Mouse (Mus musculus) adrenal gland, adult 2 months (tissue): ENCODE measurements around the gene Gm10061. TPM values are rescaled to one million over a fixed set of nuclear protein-coding genes. Genes with fewer than 3 reads are reported as not detected.
"Not testable (repeated sequence)": the region's sequence is repeated elsewhere in the genome, so short reads cannot be mapped to it uniquely, and the experiment has no call there.

Source experiments
- DNase-seq: peaks from one replicate; pipeline ENCODE4 v3.0.0; 2021
- long read RNA-seq: library from polyadenylated mRNA; stranded (forward); transcript quantifications from one replicate; pipeline ENCODE4 v2.0.0, GENCODE M21; 2021
- polyA plus RNA-seq: library from polyadenylated mRNA; depleted of rRNA; stranded (reverse); fragments of >200 nt; gene quantifications from 2 replicates; pipeline ENCODE4 v1.2.3, GENCODE M21; 2012; rRNA removed
- total RNA-seq, 2 experiments: library from RNA; stranded (reverse); gene quantifications; 2 replicates each; pipeline ENCODE4 v1.2.3; 2021

The Gm10061 gene
- not detected for total RNA-seq
- not detected in 2 replicates for polyA plus RNA-seq
- long read RNA-seq = 0 reads

- DNase-seq = no peak
These were observed at the start of gene Gm10061 for GRCm38 (mm10) chr16:89150786-89151185. TSS of gene Gm10061 (plus strand) at chr16:89151086.

- DNase-seq = no peak
These were observed 10.3 kb upstream of the Gm10061 start, which contains the start of gene Gm6358 for GRCm38 (mm10) chr16:89140551-89140950. TSS of gene Gm6358 (plus strand) at chr16:89140851.

DNA sequence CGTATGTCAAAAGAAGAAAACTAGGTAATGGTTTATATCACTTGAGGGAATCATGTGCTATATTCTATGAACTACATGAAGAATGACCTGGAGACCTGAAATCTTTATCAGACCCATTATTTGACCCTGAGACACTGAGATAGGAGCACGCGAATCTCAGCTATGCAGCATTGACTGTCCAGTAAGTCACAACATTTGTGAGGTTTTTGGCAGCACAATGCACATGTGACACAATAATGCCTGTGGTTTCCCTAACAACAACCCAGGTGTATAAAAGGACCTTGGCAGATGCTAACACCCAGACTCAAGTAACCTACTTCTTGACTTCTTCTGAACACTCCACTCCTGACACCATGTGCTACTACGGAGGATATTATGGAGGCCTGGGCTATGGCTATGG, 6.8 kb downstream of the Gm10061 start, which contains the start of gene Gm9789:
Gm9789 (plus strand) TSS at position 301 of the 400 bp plus-strand sequence.
- no peak for DNase-seq

- not testable (repeated sequence) for DNase-seq
These were observed 18.3 kb downstream of the Gm10061 start, which contains the start of gene Gm7735 for GRCm38 (mm10) chr16:89169190-89169589. TSS of gene Gm7735 (plus strand) at chr16:89169490.

DNA sequence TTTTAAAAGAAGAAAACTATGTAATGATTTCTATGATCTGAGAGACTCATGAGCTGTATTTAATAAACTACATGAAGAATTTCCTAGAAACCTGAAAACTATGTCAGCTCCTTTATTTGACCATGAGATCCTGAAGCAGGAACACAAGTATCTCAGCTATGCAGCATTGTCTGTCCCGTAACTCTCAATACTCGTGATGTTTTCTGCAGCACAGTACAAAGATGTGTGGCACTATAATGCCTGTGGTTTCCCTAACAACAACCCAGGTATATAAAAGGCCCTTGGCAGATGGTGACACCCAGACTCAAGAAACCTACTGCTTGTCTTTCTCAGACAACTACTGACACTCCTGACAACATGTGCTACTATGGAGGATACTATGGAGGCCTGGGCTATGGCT, 23.5 kb downstream of the Gm10061 start, which contains the start of gene 1110057P08Rik:
1110057P08Rik (plus strand) TSS at position 301 of the 400 bp plus-strand sequence.
- no peak for DNase-seq

DNA sequence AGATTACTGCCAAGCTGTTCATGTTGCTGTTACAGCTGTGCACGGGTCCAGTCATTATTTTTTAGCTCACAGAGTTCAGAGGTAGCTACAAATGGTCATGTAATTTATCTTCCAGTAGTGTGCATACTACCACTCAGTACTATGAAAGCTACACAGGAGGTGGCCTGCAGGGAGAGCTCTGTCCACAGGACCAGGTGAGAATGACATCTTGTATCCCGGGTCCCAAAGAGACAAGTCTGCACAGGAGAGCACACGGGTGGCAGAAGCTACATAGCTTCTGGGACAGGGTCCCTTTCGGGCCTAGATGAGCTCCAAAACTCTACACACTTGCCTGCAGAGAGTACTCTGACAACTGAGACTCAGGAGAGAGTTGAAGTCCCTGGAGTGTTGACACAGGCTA, 37.7 kb downstream of the Gm10061 start:
- no peak for DNase-seq

Other genes starting within 250 kb of the Gm10061 start
- gene Krtap19-9b, start 218.8 kb upstream of the Gm10061 start, total RNA-seq = not detected
- not detected in 2 replicates for gene Krtap19-9b, start 218.8 kb upstream of the Gm10061 start, polyA plus RNA-seq
- not detected for gene Krtap16-3, start 188.2 kb upstream of the Gm10061 start, total RNA-seq
- gene Krtap16-3, start 188.2 kb upstream of the Gm10061 start, polyA plus RNA-seq = not detected in 2 replicates
- not detected for gene Krtap22-2, start 140.3 kb upstream of the Gm10061 start, total RNA-seq
- not detected in 2 replicates for gene Krtap22-2, start 140.3 kb upstream of the Gm10061 start, polyA plus RNA-seq
- not detected for gene Gm10229, start 135.8 kb upstream of the Gm10061 start, total RNA-seq
- gene Gm10229, start 135.8 kb upstream of the Gm10061 start, polyA plus RNA-seq = not detected in 2 replicates
- not detected for gene Krtap6-1, start 119.4 kb upstream of the Gm10061 start, total RNA-seq
- gene Krtap6-1, start 119.4 kb upstream of the Gm10061 start, polyA plus RNA-seq = not detected in 2 replicates
- not detected for gene Gm10228, start 109.6 kb upstream of the Gm10061 start, total RNA-seq
- gene Gm10228, start 109.6 kb upstream of the Gm10061 start, polyA plus RNA-seq = not detected in 2 replicates
- not detected for gene Krtap6-5, start 103.2 kb upstream of the Gm10061 start, total RNA-seq
- not detected in 2 replicates for gene Krtap6-5, start 103.2 kb upstream of the Gm10061 start, polyA plus RNA-seq
- not detected for gene 1110025L11Rik, start 87.1 kb upstream of the Gm10061 start, total RNA-seq
- gene 1110025L11Rik, start 87.1 kb upstream of the Gm10061 start, polyA plus RNA-seq = not detected in 2 replicates
- not detected for gene Krtap6-3, start 67.1 kb upstream of the Gm10061 start, total RNA-seq
- gene Krtap6-3, start 67.1 kb upstream of the Gm10061 start, polyA plus RNA-seq = not detected in 2 replicates
- not detected for gene Gm6358, start 10.2 kb upstream of the Gm10061 start, total RNA-seq
- gene Gm6358, start 10.2 kb upstream of the Gm10061 start, polyA plus RNA-seq = not detected in 2 replicates
- gene Gm9789, start 6.9 kb downstream of the Gm10061 start, total RNA-seq = not detected
- not detected in 2 replicates for gene Gm9789, start 6.9 kb downstream of the Gm10061 start, polyA plus RNA-seq
- gene Gm7735, start 18.4 kb downstream of the Gm10061 start, total RNA-seq = not detected
- not detected in 2 replicates for gene Gm7735, start 18.4 kb downstream of the Gm10061 start, polyA plus RNA-seq
- gene 1110057P08Rik, start 23.6 kb downstream of the Gm10061 start, total RNA-seq = not detected
- not detected in 2 replicates for gene 1110057P08Rik, start 23.6 kb downstream of the Gm10061 start, polyA plus RNA-seq
- gene Krtap20-2, start 54.8 kb downstream of the Gm10061 start, total RNA-seq = not detected
- gene Krtap20-2, start 54.8 kb downstream of the Gm10061 start, polyA plus RNA-seq = not detected in 2 replicates